ENCODE assay signal across 10 mouse cellular contexts in the genomic region with DNA sequence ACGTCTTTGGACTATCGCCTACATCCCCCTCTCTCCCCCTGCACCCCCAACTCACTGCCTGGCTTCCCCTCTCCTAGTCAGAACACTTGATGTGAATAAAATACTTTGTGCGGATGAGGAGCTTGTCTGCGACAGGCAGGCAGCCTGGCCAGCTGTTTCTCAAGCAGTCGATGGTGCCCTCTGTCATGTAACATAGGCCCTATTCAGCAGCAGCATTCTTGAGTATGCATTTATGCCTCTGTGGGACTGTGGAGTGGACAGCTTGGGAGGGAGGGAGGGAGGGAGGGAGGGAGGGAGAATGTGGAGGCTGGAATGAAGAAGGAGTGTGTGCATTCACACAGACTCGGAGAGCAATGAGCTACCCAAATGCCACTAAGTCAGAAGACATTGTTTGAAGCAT.
DNase-seq lines count a peak whose midpoint lies in the region; ATAC-seq lines count a peak whose summit lies in the region.
"Had no signal": no experiment of that assay in that cellular context is flagged by ENCODE, and none has a peak within 500 bp of the region (broad histone marks: within the 10 kb centered on the region; RNA-seq: fewer than 3 reads in every experiment).

No protein-coding gene starts in this region.

- no peaks in the 10 kb centered on the region for H3K27me3 ChIP-seq in kidney, embryonic 16.5 days (ENCODE audit: insufficient read depth, low read length)
- H3K27me3 ChIP-seq in embryonic facial prominence, embryonic 10.5 days (replicated peaks; ENCODE audit: low read depth, poor library complexity, severe bottlenecking), result no peaks in the 10 kb centered on the region
- no peaks in the 10 kb centered on the region for H3K27me3 ChIP-seq in hindbrain, embryonic 11.5 days (ENCODE audit: control insufficient read depth, insufficient read depth, low read length)

- H3K9me3 ChIP-seq in kidney, embryonic 16.5 days (ENCODE audit: low read length), result no peaks in the 10 kb centered on the region
- no peaks in the 10 kb centered on the region for H3K9me3 ChIP-seq in embryonic facial prominence, embryonic 10.5 days
- no peaks in the 10 kb centered on the region for H3K9me3 ChIP-seq in hindbrain, embryonic 11.5 days (ENCODE audit: control insufficient read depth, low read length)

- no peak for DNase-seq in kidney, postnatal 25 days
- DNase-seq in embryonic facial prominence, embryonic 10.5 days (ENCODE audit: low spot score), result peak; percentile 21
- no peak for DNase-seq in hindbrain, embryonic 11.5 days (ENCODE audit: low spot score)
- DNase-seq in c-Kit-positive CD71-positive TER-119-positive erythroid progenitor cells, embryonic 14.5 days (ENCODE audit: low spot score), result no peak
- DNase-seq: cerebellum, postnatal 10 days; thymus, adult 18-20 months had no signal

- peak; percentile 13 for ATAC-seq in kidney, embryonic 16.5 days (ENCODE audit: low FRiP score, low TSS enrichment)
- peak; percentile 36; the same call in 1 of the 2 replicates for ATAC-seq in hindbrain, embryonic 11.5 days (ENCODE audit: low FRiP score)
- no peak for ATAC-seq in erythroblast, adult 5-6 weeks (replicated peaks; ENCODE audit: low FRiP score, poor library complexity, severe bottlenecking)

- H3K4me3 ChIP-seq in kidney, embryonic 16.5 days (ENCODE audit: low read length), result no peak overlapping the region
- no peak overlapping the region for H3K4me3 ChIP-seq in embryonic facial prominence, embryonic 10.5 days
- no peak overlapping the region for H3K4me3 ChIP-seq in hindbrain, embryonic 11.5 days (ENCODE audit: low read depth, low read length)
- H3K4me3 ChIP-seq in macrophage (ENCODE audit: inconsistent target), result no peak overlapping the region
- H3K4me3 ChIP-seq: myocyte had no signal

- peak overlapping the region; percentile 90 for H3K27ac ChIP-seq in kidney, embryonic 16.5 days (ENCODE audit: low read length)
- peak overlapping the region; percentile 67 for H3K27ac ChIP-seq in embryonic facial prominence, embryonic 10.5 days (replicated peaks)
- peak overlapping the region; percentile 49; the same call in 1 of the 2 replicates for H3K27ac ChIP-seq in hindbrain, embryonic 11.5 days (ENCODE audit: low read depth, low read length)
- H3K27ac ChIP-seq in macrophage, result peak overlapping the region; percentile 58

- WGBS in kidney, embryonic 16.5 days, result 19% methylated on average over 6 of the region's 6 CpGs
- 20% methylated on average over 6 of the region's 6 CpGs for WGBS in embryonic facial prominence, embryonic 10.5 days
- WGBS in hindbrain, embryonic 11.5 days, result 15% methylated on average over 6 of the region's 6 CpGs
- WGBS in macrophage (ENCODE audit: missing documents), result 25% methylated on average over 6 of the region's 6 CpGs

- peaks cover 98% of the 10 kb centered on the region for H3K79me2 ChIP-seq in macrophage (ENCODE audit: inconsistent target)

- H3K9ac ChIP-seq in kidney, embryonic 16.5 days (replicated peaks; ENCODE audit: low read length), result peak overlapping the region; percentile 31
- no peak overlapping the region for H3K9ac ChIP-seq in hindbrain, embryonic 11.5 days (ENCODE audit: low read depth, low read length)

- H3K4me2 ChIP-seq in kidney, embryonic 16.5 days (replicated peaks; ENCODE audit: low read depth, low read length), result peak overlapping the region; percentile 18; the same call in 1 of the 2 replicates
- no peak overlapping the region for H3K4me2 ChIP-seq in hindbrain, embryonic 11.5 days (replicated peaks; ENCODE audit: low read depth, low read length)

- peaks cover 74% of the 10 kb centered on the region for H3K4me1 ChIP-seq in kidney, embryonic 16.5 days (ENCODE audit: insufficient read depth, low read length)
- H3K4me1 ChIP-seq in embryonic facial prominence, embryonic 10.5 days, result peaks cover 60% of the 10 kb centered on the region
- peaks cover 3% of the 10 kb centered on the region; the same call in 1 of the 2 replicates for H3K4me1 ChIP-seq in hindbrain, embryonic 11.5 days (replicated peaks; ENCODE audit: control insufficient read depth, insufficient read depth, low read length)

- no peaks in the 10 kb centered on the region for H3K36me3 ChIP-seq in kidney, embryonic 16.5 days (ENCODE audit: insufficient read depth, low read length)
- no peaks in the 10 kb centered on the region; the same call in 1 of the 2 replicates for H3K36me3 ChIP-seq in embryonic facial prominence, embryonic 10.5 days (replicated peaks)
- H3K36me3 ChIP-seq in hindbrain, embryonic 11.5 days (ENCODE audit: control insufficient read depth, insufficient read depth, low read length), result no peaks in the 10 kb centered on the region
- 0 out of 2 replicates have a peak, but pooled peaks cover 6% of the 10 kb centered on the region for H3K36me3 ChIP-seq in macrophage (ENCODE audit: inconsistent target)
